Mouse (Mus musculus): ENCODE results near the gene Yju2.

DNA sequence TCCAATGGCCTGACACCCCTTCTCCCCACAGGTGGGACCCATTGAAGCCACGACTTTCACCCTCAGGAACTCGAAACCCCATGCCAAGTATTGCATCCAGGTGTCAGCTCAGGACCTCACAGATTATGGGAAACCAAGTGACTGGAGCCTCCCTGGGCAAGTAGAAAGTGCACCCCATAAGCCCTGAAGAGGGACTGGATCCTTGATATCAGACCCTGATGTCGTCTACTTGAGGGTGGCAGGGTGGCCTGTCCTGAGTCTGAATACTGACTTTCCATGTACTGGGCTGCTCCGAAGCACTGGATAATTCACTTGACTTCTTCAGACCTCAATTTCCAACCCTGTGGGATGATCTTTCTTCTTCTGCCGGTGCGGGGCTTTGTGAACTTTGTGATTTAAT lies 2.3 kb upstream of the Yju2 start:
- TF ChIP-seq CTCF (conservative IDR thresholded peaks at IDR 0.05; ENCODE audit: insufficient read depth, insufficient read length, low read depth, low read length) (no peak), POLR2A (IDR thresholded peaks at IDR 0.05; ENCODE audit: low read depth, low read length) (no peak)
